Mouse (Mus musculus) gastrocnemius, postnatal 36 days (tissue): ENCODE measurements around the gene Ints6. TPM values are rescaled to one million over a fixed set of nuclear protein-coding genes. Genes with fewer than 3 reads are reported as not detected.

Experiments
- DNase-seq, 2 experiments: peaks; one replicate each; pipeline ENCODE4 v3.0.0; 2022
- intact Hi-C: fragments of 180-260 bp; cut with DNase I; formaldehyde crosslinking; loops from one replicate; pipeline ENCODE4 v1.15.1; 2025
- total RNA-seq, 2 experiments: library from RNA; stranded (reverse); gene quantifications; 2 replicates each; pipeline ENCODE4 v1.2.3; 2021

Ints6 gene
- total RNA-seq, 2 experiments from 2014 or later, result 10.0 to 11.8 TPM

- DNase-seq, result no peak
Observed at GRCm38 (mm10) chr14:62637436-62638344, 123.3 kb downstream of the Ints6 start.

GRCm38 (mm10) chr14:62627951-62628350, 133.0 kb downstream of the Ints6 start:
- intact Hi-C loops, result no loop called here

More at GRCm38 (mm10) chr14:62637436-62638344, 123.3 kb downstream of the Ints6 start:
- intact Hi-C loops, result no loop called here

More at GRCm38 (mm10) chr14:62627951-62628350, 133.0 kb downstream of the Ints6 start:
- no peak for DNase-seq

Other genes with a start within 250 kb of the Ints6 start
- 1 to 10 TPM; 1.4 to 2.5 TPM for gene Fam124a, start 205.4 kb downstream of the Ints6 start, total RNA-seq
- not detected for gene Gm4131, start 194.2 kb downstream of the Ints6 start, total RNA-seq
- gene Serpine3, start 97.5 kb downstream of the Ints6 start, total RNA-seq, result not detected
- gene Wdfy2, start 76.5 kb upstream of the Ints6 start, total RNA-seq, result 1 to 10 TPM; 5.9 TPM
- gene Defb48, start 223.3 kb upstream of the Ints6 start, total RNA-seq, result not detected
- not detected for gene Defb47, start 236.9 kb upstream of the Ints6 start, total RNA-seq